Mouse (Mus musculus) spleen, postnatal 14 days (tissue): ENCODE data around the gene Tns1.

Experiments
- DNase-seq, 2 experiments: peaks; one replicate each; pipeline ENCODE4 v3.0.0; 2021 to 2022; ENCODE audit warnings: low spot score in 2 of 2

Tns1 gene

GRCm38 (mm10) chr1:74123215-74123614, 1.0 kb downstream of the Tns1 start:
- no peak for DNase-seq

DNA sequence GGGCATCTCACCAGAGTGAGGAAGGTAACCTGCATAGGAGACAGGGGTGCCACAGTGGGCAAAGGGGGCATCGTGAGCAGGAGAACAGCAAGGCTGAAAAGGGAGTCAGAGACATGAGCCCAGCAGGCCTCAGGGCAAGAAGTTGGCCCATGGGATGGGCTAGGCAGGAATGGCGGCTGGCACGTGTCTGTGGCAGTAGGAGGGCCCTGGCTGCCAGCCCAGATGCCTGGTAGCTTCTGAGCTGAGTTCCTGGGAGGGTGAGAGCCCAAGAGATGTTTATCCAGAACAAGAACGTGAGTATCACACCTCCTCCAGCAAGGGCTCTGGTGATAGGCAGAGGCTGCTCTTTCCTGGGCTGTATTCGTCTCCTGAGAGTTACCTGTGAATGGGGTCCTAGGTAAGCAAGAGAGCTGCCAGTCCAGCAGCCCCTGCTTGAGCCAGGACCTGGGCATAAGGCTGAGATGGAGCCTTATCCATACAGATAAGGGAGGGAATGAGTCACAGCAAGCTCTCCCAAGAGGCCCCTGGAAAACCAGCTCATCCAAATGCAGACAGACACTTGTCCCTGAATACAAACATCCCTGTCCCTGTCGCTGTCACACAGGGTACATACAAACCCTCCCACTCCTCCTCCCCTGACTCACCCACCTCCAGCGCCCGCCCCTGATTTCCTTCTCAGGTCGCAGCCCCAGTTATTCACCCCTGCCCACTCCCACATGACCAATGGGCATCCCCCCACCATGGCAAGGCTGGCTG, 2.2 kb downstream of the Tns1 start:
- no peak for DNase-seq

DNA sequence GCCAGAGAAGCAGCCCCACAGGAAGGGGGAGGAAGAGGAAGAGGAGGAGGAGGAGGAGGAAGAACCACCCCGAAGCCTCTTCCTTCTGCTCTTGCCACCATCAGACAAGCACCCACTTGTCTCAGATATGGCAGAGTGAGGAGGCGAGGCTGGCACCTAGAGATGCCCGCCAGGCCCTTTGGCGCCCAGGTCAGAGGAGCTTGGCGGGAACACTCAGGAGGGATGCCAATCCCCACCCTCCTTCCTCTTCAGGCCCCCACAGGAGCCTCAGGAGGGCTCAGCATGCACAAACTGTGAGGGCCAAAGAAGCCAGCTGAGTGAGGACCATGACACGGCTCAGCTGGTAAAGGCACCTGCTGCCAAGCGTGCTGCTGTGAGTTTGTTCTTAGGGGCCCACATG, 3.1 kb downstream of the Tns1 start:
- DNase-seq = no peak

- DNase-seq = no peak
Measured at GRCm38 (mm10) chr1:74119115-74119514, 5.1 kb downstream of the Tns1 start.

DNA sequence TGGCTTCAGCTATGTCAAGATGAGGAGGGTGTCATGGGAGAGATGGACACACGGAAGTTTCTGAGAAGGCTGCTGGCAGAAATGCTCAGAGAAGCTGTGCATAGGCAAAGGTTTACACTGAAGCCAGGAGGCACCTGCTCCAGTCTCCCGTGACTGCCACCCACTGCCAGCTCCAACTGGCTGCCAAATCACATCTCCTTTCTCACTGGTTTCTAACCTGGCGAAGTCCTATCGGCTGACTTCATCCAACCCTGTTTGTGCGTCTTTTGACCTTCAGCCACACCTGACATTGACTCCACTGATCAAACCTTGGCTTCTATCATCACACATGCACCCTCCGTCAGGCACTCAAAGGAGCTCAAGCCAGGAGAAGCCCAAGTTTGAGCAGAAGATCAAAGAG, 6.4 kb downstream of the Tns1 start:
- DNase-seq = no peak

DNA sequence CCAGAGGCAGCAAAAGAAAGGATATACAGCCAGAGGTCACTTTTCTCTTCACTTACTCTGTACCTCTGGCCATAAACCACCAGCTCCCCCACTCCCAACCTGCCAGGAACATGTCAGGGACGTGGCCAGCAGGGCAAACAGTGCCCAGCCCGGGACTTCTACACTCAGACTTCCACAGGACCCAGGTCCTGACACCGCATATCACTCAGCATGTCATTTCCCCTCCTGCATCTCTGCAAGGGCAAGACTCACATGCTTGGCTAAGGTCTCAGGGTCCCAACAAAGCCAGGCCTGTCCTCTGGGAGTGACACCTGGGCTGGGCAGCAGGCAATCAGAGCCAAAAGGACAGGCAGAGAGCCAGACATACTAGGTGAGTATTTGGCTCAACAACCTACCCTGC, 11.2 kb downstream of the Tns1 start:
- no peak for DNase-seq

DNA sequence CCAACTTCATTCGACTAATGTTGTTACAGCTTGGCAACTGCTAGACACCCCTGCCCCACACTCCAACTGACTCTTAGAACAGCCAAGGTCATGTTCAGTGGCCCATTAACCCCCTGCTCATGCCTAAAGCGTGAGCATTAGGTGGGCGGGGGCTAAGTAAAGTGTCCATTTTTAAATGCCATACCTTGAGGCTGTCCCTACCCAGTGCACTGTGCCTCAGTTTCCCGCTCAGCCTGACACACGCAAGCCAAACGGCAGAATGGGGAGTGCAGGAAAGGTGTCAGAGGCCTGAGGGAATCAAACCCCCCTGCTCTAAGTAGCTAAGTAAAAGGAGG, 12.6 kb downstream of the Tns1 start:
- DNase-seq = no peak

DNA sequence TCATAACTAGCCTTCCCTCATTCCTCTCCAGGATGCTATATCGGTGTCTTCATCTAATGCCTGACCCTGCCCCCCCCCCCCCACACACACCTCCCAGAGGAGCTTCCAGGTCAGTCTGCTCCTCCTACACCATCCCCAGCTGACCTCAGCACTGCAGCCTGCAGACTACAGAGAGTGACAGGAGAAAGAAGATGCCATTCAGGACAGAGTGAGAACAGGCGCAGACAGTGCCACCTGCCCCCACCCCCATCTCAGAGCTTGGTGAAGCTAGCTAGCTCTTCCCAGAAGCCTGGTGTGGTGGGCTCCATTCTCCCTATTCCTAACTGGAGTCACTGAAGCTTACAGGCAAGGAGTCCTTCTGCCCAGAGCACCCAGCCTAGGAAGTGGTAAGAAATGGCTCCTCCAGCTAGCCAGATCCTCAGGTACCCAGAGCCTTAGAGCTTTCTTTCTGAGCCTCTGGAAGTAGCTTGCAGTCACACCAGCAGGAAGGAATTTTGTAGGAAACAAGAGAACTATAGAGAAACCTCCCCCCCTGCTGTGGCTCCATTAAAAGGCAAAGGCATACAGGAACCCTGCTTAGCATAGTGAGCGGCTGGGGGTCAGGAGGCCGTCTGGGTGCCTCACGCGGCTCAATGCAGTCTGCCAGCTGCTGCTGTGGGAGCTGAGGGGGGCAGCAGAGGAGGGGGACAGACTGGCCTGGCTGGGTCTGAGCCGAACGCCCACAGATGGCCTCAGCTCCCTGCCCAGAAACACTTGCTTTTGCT, 13.1 kb downstream of the Tns1 start:
- no peak for DNase-seq

- DNase-seq = no peak
Measured at GRCm38 (mm10) chr1:74109670-74110069, 14.6 kb downstream of the Tns1 start.

DNA sequence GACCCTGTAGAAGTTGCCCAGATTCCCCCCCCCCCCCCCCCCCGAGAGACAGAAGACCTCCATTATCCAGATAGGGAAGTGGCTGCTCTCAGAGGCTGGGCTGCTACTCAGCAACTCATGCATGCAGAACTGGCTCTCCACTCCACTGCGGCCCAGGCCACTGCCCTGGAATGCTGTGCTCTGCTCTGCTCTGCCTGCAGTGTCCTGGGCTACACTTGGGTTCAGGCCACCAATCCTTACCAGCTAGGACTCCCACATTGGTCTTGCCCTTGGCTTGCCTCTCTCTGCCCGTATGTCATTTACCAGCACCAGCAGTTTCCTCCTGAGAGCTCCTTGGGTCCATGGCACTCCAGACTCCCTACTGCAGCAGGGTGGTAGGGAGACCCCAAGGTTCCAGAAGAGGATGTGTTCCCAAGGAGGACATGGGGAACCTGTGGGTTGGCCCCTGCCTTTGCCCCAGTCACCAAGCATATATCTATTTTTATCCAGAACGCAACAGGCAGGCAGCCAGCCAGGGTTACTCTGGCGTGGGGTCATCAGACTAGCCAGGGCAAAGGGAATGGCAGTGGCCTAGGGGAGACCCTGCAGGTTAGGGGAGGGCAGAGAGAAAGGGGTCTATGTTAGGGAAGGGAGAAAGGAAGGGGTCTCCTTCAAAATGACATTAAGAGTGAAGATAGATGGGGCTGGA, 16.2 kb downstream of the Tns1 start:
- no peak for DNase-seq

GRCm38 (mm10) chr1:74106214-74106613, 18.0 kb downstream of the Tns1 start:
- DNase-seq = no peak

- no peak for DNase-seq
Measured at GRCm38 (mm10) chr1:74105660-74106059, 18.6 kb downstream of the Tns1 start.

DNA sequence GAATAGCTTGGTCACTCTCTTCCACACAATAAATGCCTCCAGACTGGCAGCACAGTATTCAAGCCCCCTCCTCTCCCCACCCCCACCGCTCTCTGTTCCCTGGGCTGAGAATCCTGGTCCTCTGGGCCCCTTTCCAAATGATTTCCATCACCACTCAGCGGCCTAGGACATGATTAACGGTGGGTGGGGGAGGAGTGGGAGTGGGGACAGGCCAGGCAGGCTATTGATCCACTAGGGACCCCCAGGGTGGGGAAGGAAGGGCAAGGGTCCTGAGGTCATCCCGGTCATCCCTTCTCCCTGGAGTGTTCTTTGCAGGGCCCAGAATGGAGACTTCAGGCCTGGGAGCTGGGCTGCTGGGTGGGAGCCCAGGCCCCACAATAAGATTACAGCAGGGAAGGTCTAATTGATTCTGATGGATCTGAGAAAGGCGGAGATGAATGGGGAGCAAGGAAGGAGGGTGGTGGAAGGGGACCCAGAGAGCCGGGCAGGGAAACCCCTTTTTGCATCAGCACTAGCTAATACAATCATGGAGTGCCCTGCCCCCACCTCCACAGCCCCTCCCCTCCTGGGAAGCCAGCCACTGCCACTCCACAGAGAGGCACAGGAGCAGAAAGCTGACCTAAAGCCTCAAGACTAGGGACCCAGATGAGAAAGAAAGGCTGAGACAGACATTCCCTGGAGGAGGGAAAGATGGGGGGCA, 20.4 kb downstream of the Tns1 start:
- DNase-seq = no peak

GRCm38 (mm10) chr1:74099001-74099435, 25.2 kb downstream of the Tns1 start:
- no peak for DNase-seq

- no peak for DNase-seq
Measured at GRCm38 (mm10) chr1:74098004-74099000, 25.9 kb downstream of the Tns1 start.

GRCm38 (mm10) chr1:74095728-74096127, 28.5 kb downstream of the Tns1 start:
- no peak for DNase-seq

DNA sequence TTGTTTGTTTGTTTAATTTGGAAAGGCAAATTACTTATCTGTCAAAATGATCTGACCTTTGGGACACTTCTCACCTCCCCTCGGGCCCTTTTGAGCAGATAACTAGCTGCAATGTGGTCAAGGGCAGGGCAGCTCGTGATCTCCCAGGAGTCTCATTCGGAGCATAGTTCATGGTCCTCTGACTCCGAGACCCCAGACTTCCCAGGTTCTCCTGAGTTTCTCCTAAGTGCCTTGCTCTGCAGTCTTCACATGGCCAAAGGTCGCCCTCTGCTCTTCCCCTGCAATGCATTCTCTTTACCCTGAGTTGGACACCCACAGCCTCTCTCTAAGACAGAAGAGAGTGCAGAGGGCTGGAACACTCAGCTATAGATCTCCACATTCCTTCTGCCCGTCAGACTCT, 29.0 kb downstream of the Tns1 start:
- DNase-seq = no peak

DNA sequence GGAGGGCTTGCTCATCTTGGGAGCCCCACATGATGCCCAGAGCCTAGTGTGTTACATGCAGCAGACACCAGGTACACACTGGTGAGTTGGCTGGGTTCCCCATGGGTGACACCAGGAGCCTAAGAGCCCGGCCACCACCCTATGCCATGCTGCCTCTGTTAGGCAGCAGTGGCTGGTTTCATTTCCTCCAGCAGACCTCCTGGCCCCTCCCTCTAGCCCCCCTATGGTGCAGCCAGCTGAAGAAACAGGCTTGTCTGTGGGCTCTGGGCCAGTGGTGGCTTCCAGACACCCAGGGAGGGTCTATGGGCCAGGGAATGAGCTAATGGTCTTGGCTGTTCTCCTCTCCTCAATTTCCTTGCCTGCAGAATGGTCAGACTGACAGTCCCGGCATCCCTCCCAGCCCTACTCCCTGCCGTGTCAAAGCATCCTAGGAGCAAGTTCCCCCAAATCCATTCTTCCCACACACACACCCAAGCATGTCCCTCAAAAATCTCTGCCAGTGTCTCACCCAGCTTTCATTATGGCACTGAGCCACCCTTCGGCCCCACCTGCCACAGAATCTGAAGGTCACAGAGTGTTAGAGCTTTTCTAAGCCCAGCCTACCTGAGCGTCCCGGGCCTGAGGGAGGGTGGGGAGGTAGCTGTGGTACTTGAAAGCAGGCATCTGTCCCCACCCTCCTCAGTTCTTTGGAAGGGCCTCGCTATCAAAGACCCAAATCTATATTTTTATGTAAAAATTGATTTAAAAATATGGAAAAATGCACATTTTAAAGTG, 29.6 kb downstream of the Tns1 start:
- peak in 1 of 2 experiments; percentile 34 for DNase-seq

DNA sequence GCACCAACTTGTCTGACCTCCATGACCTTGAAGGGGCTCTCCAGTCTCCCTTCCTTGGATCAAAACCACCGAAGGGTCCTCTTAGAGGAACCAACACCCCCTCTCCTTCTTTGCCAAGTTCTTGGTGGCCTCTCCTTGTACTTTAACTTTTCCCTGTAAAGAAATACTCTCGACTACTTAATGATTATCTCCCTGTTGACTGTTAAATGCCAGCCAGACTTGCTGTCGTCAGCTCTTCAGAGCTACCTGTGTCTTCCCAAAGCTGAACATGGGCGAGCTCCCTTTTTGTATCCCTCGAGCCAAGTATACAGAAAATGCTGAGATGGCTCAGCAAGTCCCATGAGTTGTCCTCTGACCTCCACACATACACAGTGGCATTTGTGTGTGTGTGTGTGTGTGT, 30.8 kb downstream of the Tns1 start:
- no peak for DNase-seq

DNA sequence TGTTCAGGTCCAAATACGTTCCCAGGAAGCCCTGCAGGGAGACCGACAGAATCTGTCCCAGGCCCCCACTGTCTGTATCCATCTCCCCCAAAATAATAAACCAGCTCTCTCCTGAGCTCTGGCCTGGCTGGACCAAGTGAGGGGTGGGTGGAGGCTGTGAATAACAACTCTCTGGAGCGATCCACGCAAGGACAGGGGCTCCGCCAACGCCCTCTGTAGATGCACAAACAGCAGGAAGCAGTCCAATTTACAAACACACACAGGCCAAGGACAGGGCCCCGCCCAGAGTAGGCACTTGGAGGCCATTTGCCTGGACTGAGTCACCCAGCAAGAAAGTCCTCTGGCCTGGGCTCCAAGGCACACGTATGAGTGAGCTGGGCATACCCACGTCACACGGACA, 32.0 kb downstream of the Tns1 start:
- DNase-seq = no peak
